Mouse (Mus musculus) G1E (cell line): ENCODE results near the gene Rbpj.

Experiments
- CTCF ChIP-seq: IDR thresholded peaks from 2 replicates; pipeline ENCODE4 v1.5.1; 2012; ENCODE audit warnings: low read depth, low read length, inconsistent platforms, mixed read lengths
- GATA1 ChIP-seq: IDR thresholded peaks from 2 replicates; pipeline ENCODE4 v1.6.1; 2012; ENCODE audit warnings: borderline replicate concordance, low read length, inconsistent platforms, mixed read lengths
- POLR2AphosphoS5 ChIP-seq: IDR thresholded peaks from 2 replicates; pipeline ENCODE4 v1.6.1; 2012; ENCODE audit warnings: low read depth, low read length, inconsistent platforms; ENCODE audit not compliant: insufficient replicate concordance
- TAL1 ChIP-seq: conservative IDR thresholded peaks from 2 replicates; pipeline ENCODE4 v1.6.1; 2012; ENCODE audit warnings: low read depth, low read length, inconsistent platforms, mixed read lengths

GRCm38 (mm10) chr5:53523046-53523445 lies 57.1 kb downstream of the Rbpj start:
- TF ChIP-seq CTCF (no peak), POLR2AphosphoS5 (no peak), GATA1 (no peak), TAL1 (no peak)
